Mouse (Mus musculus) spleen, adult 2 months (tissue): ENCODE measurements around the gene 1700018F24Rik. TPM values are rescaled to one million over a fixed set of nuclear protein-coding genes. Genes with fewer than 3 reads are reported as not detected.
"Not testable (repeated sequence)": the region's sequence is repeated elsewhere in the genome, so short reads cannot be mapped to it uniquely, and the experiment has no call there.

Experiments
- DNase-seq, 2 experiments: peaks; one replicate each; pipeline versions ENCODE4 v3.0.0 to v3.0.0-alpha.2; 2012 to 2021; ENCODE audit warnings: low spot score in 2 of 2, low read depth in 1 of 2
- H3K27ac ChIP-seq: fragments of 200-500 bp; 2 replicates; pipeline ENCODE4 v1.5.1; 2012; ENCODE audit warnings: low read length, inconsistent platforms; ENCODE audit not compliant: insufficient read depth
- H3K27me3 ChIP-seq: fragments of 200-500 bp; 2 replicates; pipeline ENCODE4 v1.6.1; 2012; ENCODE audit warnings: mild to moderate bottlenecking, moderate library complexity, low read length, inconsistent platforms; ENCODE audit not compliant: control insufficient read depth, insufficient read depth
- H3K36me3 ChIP-seq: fragments of 200-500 bp; 2 replicates; pipeline ENCODE4 v1.6.1; 2012; ENCODE audit warnings: mild to moderate bottlenecking, low read length, inconsistent platforms; ENCODE audit not compliant: control insufficient read depth, insufficient read depth
- H3K4me1 ChIP-seq: fragments of 200-500 bp; 2 replicates; pipeline ENCODE4 v1.6.1; 2011; ENCODE audit warnings: inconsistent platforms; ENCODE audit not compliant: control insufficient read depth, insufficient read depth, insufficient read length
- H3K4me3 ChIP-seq: fragments of 200-500 bp; 2 replicates; pipeline ENCODE4 v1.5.1; 2011; ENCODE audit warnings: mild to moderate bottlenecking, inconsistent platforms; ENCODE audit not compliant: insufficient read depth, insufficient read length; ENCODE audit errors: extremely low read depth
- CTCF ChIP-seq: fragments of 200-500 bp; IDR thresholded peaks from 2 replicates; pipeline ENCODE4 v1.5.1; 2011; ENCODE audit warnings: mild to moderate bottlenecking, inconsistent platforms; ENCODE audit not compliant: insufficient read depth, insufficient read length, insufficient replicate concordance; ENCODE audit errors: extremely low read depth
- POLR2A ChIP-seq: fragments of 200-500 bp; IDR thresholded peaks from 2 replicates; pipeline ENCODE4 v1.6.1; 2011; ENCODE audit warnings: low read depth, low read length, inconsistent platforms
- WGBS: fragments of 180-500 bp; shearing (Covaris S2); methylation state at CpG from one replicate; pipeline ENCODE4 v1.1.7; 2018; 5-methylcytosine and 5-hydroxymethylcytosine counted together
- polyA plus RNA-seq: library from polyadenylated mRNA; depleted of rRNA; stranded (reverse); fragments of >200 nt; gene quantifications from 2 replicates; pipeline ENCODE4 v1.2.3, GENCODE M21; 2012

1700018F24Rik gene
- polyA plus RNA-seq, 1 experiment = not detected

DNA sequence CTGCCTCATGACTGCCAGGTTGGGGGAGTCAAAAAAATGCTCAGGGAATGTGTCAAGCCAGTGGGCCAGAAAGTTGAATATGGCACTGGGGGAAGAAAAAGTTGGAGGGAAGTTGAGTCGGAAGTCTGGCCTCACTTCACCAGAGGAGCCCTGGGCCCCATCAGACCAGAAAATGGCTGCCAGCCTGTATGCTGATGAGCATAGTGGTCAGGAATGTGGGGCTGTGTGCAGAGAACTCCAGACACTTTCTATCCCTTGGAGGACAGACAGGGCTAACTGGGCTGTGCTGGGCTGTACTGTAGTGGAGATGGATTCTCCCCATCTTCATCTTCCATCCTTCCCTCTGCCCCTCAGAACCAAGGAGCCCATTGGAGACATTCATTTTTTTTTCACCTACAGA is 12.3 kb upstream of the 1700018F24Rik start:
- H3K27ac ChIP-seq, H3K4me3 ChIP-seq, H3K36me3 ChIP-seq, DNase-seq, H3K27me3 ChIP-seq, H3K4me1 ChIP-seq: not testable (repeated sequence)
- 81% methylated on average over 1 of the region's 1 CpGs for whole genome bisulfite sequencing

- not testable (repeated sequence) for H3K27me3 ChIP-seq, DNase-seq, H3K4me1 ChIP-seq, H3K4me3 ChIP-seq, H3K36me3 ChIP-seq, H3K27ac ChIP-seq
- 63% methylated on average over 5 of the region's 5 CpGs for WGBS
These were observed 10.4 kb upstream of the 1700018F24Rik start, which contains the start of gene Gm4871 for GRCm38 (mm10) chr5:145032391-145032790. Gene Gm4871, minus strand, starts transcription at chr5:145032754.

- no peak overlapping the region for H3K4me3 ChIP-seq
- H3K4me1 ChIP-seq = no peaks in the 10 kb centered on the region
- H3K27ac ChIP-seq = no peak overlapping the region
- H3K36me3 ChIP-seq = no peaks in the 10 kb centered on the region
- H3K27me3 ChIP-seq = no peaks in the 10 kb centered on the region
- DNase-seq = no peak
- TF ChIP-seq POLR2A = no peak
- no peak for TF ChIP-seq CTCF
- 47% methylated on average over 4 of the region's 4 CpGs for WGBS
These were observed 1.2 kb upstream of the 1700018F24Rik start for GRCm38 (mm10) chr5:145041628-145042027.

DNA sequence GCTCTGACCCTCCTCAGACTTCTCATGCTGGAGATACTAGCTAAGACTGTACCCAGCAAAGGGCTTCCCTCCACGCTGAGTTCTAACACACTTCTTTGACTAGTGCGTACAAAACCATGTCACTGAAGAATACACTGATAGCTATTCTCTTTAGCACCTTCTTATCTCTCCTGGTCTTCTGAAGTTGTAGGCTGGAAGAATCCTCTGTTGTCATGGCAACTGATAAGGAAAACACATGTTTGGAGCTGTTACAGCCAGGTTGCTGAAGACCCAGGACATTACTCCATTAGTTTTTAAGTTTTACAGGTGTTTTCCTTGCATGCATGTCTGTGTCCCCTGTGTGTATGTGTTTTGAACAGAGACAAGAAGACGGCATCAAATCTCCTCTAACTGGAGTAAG is 11.4 kb downstream of the 1700018F24Rik start:
- H3K4me3 ChIP-seq, H3K36me3 ChIP-seq, H3K27me3 ChIP-seq, H3K4me1 ChIP-seq, DNase-seq, H3K27ac ChIP-seq: not testable (repeated sequence)
- 88% methylated on average over 3 of the region's 3 CpGs for WGBS

DNA sequence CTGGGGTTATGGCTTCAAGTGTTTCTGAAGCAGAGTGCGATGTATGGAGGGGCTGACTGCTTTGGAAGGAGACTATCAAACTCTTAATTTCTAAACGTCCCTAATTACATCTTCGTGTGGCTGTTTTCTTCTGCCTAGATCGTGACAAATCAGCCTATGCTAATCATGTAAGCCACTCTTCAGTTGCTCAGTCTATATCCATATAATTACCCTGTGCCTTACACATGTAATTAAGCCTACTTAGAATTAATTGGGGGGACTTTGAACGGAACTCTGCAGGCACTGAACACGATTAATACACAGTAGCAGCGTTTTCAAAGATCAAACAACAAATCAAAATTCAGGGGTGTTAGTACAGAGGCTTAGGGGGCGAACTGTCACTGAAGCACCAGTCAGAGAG is 15.1 kb downstream of the 1700018F24Rik start:
- no peaks in the 10 kb centered on the region for H3K4me1 ChIP-seq
- no peak for TF ChIP-seq CTCF
- H3K27me3 ChIP-seq = no peaks in the 10 kb centered on the region
- no peak for DNase-seq
- H3K4me3 ChIP-seq = no peak overlapping the region
- 83% methylated on average over 8 of the region's 8 CpGs for WGBS
- H3K36me3 ChIP-seq = no peaks in the 10 kb centered on the region
- H3K27ac ChIP-seq = no peak overlapping the region

DNA sequence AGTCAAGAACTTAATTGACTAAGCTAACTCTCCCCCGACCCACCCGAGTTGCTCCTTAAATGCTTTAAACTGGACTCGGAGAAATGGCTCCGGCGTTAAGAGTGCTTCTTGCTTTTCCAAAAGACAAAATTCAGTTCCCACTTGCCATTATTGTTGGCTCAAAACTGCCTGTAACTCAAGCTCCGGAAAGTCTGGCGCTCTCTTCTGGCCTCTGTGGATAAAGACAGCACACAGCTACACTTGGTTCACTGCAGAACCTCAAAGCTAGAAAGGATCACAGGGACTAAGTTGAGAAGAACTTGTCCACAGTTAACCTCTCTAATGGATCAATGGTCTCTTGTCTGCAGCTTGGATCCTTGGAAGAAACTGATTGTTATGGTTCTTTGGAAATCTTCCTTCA is 15.9 kb downstream of the 1700018F24Rik start:
- no peak overlapping the region for H3K4me3 ChIP-seq
- no peaks in the 10 kb centered on the region for H3K4me1 ChIP-seq
- H3K36me3 ChIP-seq = no peaks in the 10 kb centered on the region
- WGBS = 89% methylated on average over 7 of the region's 7 CpGs
- no peak for DNase-seq
- no peak for TF ChIP-seq POLR2A
- TF ChIP-seq CTCF = no peak
- H3K27me3 ChIP-seq = no peaks in the 10 kb centered on the region
- H3K27ac ChIP-seq = no peak overlapping the region

DNA sequence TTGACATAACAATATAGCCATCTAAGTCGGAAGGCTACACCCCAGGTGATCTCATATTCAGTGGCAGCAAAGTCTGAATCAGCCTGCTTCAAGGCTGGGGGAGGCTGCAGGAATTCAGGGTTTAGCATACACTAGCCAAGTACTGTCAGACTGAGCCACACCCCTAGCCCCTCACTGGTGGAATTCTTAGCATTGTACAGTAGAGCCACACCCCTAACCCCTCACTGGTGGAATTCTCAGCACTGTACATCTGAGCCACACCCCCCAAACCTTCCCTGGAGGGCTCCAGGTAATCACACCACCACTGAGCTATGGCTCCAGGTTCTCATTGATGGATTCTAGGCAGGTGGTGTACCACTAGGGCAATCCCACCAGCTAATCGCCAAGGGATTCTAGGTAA is 16.7 kb downstream of the 1700018F24Rik start:
- Histone ChIP-seq H3K27me3 (no peaks in the 10 kb centered on the region), H3K4me3 (no peak overlapping the region), H3K27ac (no peak overlapping the region), H3K4me1 (no peaks in the 10 kb centered on the region), H3K36me3 (no peaks in the 10 kb centered on the region)
- TF ChIP-seq CTCF = no peak
- TF ChIP-seq POLR2A = no peak
- WGBS = 78% methylated on average over 2 of the region's 2 CpGs
- no peak for DNase-seq

GRCm38 (mm10) chr5:145064765-145065340 is 22.1 kb downstream of the 1700018F24Rik start:
- DNase-seq = no peak
- H3K4me3 ChIP-seq = no peak overlapping the region
- no peaks in the 10 kb centered on the region for H3K27me3 ChIP-seq
- TF ChIP-seq CTCF = no peak
- no peaks in the 10 kb centered on the region for H3K36me3 ChIP-seq
- H3K27ac ChIP-seq = no peak overlapping the region
- H3K4me1 ChIP-seq = no peaks in the 10 kb centered on the region
- 87% methylated on average over 1 of the region's 1 CpGs for WGBS
